Mouse (Mus musculus): ENCODE measurements around the gene Dpysl4. TPM values are rescaled to one million over a fixed set of nuclear protein-coding genes. Genes with fewer than 3 reads are reported as not detected.
A peak's percentile ranks its signal among the peaks of the same experiment; 100 is the strongest.

The Dpysl4 gene
- 107 and 159 TPM in 2 replicates for polyA plus RNA-seq (2016; fragmentation: Nextera tagmentation; extraction: Ambion mirVana)

DNA sequence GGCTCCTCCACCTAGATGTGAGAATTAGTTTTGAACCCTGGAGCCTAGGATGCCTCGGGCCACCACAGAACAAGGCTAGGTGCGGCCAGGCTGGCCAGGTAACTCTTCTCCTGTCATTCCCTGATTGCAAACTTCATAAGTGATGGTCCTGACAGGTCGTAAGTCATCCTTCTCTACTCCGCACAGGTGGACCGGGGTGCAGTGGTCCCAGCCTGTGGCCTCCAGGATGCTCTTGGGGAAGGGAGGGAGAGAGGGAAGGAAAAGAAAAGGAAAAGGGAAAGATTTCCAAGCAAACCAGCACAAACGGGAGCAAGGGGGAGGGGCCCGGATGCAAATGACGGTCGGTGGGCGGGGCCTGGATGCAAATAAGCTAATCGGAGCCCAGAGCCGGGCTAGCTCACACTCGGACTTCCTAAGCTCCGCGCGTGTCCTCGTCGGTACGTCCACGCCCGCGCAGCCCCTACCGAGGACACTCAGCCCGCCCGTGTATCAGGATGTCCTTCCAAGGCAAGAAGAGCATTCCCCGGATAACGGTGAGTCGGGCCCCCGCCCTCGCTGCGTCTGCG is at the start of gene Dpysl4:
TSS of gene Dpysl4 (plus strand) at position 373 of the 566 bp plus-strand sequence.
- DNase-seq (ENCODE audit: low spot score): peak; percentile 88
- peak within 1 kb of the TSS; percentile 94 for H3K4me3 ChIP-seq
- H3K27me3 ChIP-seq (ENCODE audit: low read depth, poor library complexity, severe bottlenecking): peaks cover 42% of the 10 kb centered on the region
- 6% methylated on average over 32 of the region's 32 CpGs for WGBS
- no peaks in the 10 kb centered on the region for H3K9me3 ChIP-seq (replicated peaks)
- H3K36me3 ChIP-seq: peaks cover 30% of the 10 kb centered on the region
- H3K27ac ChIP-seq (replicated peaks): peak within 1 kb of the TSS; percentile 96
- peaks cover 48% of the 10 kb centered on the region for H3K4me1 ChIP-seq

DNA sequence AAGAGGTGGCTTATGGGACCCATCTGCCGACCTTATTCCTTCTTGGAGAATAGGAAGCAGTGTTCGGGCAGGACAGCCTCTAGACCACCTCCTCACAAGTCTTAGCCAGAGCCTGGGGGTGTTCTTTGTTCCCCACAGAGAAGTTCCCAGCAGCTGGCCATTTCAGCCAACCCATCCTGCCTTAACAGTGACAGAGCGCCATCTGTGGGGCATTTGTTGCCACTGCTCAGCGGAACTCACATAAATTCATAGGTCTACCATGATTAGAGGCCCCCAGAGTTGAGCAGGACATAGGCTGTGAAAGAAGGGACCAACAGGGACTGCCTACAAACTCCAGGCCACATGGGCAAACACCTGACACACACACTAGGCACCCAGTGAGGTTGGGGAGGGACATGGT is 22.4 kb upstream of the Dpysl4 start:
- no peak for DNase-seq (ENCODE audit: low spot score)
- WGBS: 49% methylated on average over 4 of the region's 4 CpGs
- Histone ChIP-seq H3K4me1 (0 out of 2 replicates have a peak, but pooled peaks cover 4% of the 10 kb centered on the region), H3K27ac (replicated peaks) (no peak overlapping the region), H3K9me3 (replicated peaks) (no peaks in the 10 kb centered on the region), H3K27me3 (ENCODE audit: low read depth, poor library complexity, severe bottlenecking) (peaks cover 4% of the 10 kb centered on the region; the same call in 1 of the 2 replicates), H3K36me3 (no peaks in the 10 kb centered on the region), H3K4me3 (no peak overlapping the region)

DNA sequence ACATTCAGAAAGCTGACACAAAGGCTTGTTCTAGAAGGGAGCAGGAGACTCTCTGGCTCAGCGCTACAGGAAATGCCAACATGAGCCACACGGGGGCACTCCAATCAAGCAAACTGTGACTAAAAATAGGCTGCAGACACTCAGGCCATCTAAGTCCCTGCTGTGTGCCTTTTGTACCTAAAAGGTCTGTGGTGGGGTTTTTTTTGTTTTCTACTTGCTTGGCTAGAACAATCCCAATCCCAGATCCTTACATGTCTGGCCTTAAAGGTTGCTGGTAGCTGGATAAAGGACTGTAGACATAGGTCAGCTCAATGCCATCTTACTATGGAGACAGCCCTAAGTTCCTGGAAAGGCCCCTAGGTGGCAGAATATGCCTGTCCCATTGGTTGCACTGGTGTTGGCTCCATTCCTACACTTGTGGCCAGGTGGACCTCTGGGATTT is 17.6 kb upstream of the Dpysl4 start:
- no peak overlapping the region for H3K27ac ChIP-seq (replicated peaks)
- peak; percentile 83 for DNase-seq (ENCODE audit: low spot score)
- no peak overlapping the region for H3K4me3 ChIP-seq
- H3K9me3 ChIP-seq (replicated peaks): no peaks in the 10 kb centered on the region
- 1% methylated on average over 2 of the region's 2 CpGs for WGBS
- H3K27me3 ChIP-seq (ENCODE audit: low read depth, poor library complexity, severe bottlenecking): peaks cover 4% of the 10 kb centered on the region; the same call in 1 of the 2 replicates
- 0 out of 2 replicates have a peak, but pooled peaks cover 4% of the 10 kb centered on the region for H3K4me1 ChIP-seq
- no peaks in the 10 kb centered on the region for H3K36me3 ChIP-seq

DNA sequence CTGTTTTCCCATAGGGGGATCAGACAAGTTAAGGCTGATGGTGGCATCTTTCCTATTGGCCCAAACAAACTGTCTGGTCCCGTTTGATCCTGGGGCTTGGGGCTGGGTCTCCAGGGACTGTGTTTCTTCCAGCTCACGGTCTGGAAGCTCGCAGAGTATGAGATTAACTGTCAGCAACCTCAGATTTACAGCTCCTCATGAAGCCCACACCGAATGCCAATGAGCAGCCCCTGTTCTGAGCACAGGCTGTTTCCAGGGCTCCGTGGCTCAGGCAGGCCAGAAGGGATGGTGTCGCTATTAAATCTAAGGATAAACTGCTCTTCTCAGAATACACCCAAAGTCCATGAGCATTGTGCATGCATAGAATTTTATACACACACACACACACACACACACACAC is 11.6 kb upstream of the Dpysl4 start:
- WGBS: 55% methylated on average over 6 of the region's 6 CpGs
- Histone ChIP-seq H3K36me3 (no peaks in the 10 kb centered on the region), H3K27me3 (ENCODE audit: low read depth, poor library complexity, severe bottlenecking) (peaks cover 10% of the 10 kb centered on the region; the same call in 1 of the 2 replicates), H3K9me3 (replicated peaks) (no peaks in the 10 kb centered on the region), H3K4me3 (no peak overlapping the region), H3K27ac (replicated peaks) (peak overlapping the region; percentile 77; the same call in 1 of the 2 replicates), H3K4me1 (peaks cover 53% of the 10 kb centered on the region)
- DNase-seq (ENCODE audit: low spot score): no peak

DNA sequence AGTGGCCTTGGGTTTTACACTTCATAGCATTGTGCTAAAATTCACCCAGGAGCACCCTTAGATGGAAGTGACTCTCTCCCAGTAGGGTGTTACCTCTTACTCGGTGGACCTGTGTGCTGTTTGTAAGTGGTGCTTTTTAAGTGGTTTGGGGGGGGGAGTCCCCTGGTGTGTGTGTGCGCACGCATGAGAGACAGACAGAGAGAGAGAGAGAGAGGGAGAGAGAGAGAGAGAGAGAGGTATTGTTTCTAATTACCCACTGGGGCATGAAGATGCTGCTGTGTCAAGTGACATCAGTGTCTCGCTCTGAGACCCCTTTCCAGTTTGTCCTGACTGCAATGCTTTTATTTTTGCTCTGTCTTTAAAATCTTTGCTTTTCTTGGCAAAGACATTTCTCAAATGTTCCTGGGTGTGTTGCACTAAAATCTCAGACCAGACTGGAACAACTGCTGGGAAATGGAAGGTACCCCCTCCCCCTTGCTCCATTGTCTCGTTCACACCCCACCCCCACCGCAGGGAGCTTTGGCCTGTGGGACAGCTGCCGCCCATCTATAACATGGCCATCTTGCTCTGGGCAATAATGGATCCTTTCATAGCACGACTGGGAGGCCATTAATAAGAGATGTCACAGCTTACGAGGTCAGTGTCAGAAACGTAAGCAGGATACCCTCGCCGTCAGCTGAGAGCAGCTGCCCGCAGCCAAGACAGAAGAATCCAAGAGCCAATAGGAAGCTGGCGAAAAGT is 10.6 kb upstream of the Dpysl4 start:
- peak overlapping the region; percentile 77 for H3K27ac ChIP-seq (replicated peaks)
- H3K4me1 ChIP-seq: peaks cover 55% of the 10 kb centered on the region
- no peak for DNase-seq (ENCODE audit: low spot score)
- no peaks in the 10 kb centered on the region for H3K9me3 ChIP-seq (replicated peaks)
- no peak overlapping the region for H3K4me3 ChIP-seq
- 54% methylated on average over 14 of the region's 14 CpGs for WGBS
- H3K27me3 ChIP-seq (ENCODE audit: low read depth, poor library complexity, severe bottlenecking): peaks cover 10% of the 10 kb centered on the region; the same call in 1 of the 2 replicates
- H3K36me3 ChIP-seq: no peaks in the 10 kb centered on the region

DNA sequence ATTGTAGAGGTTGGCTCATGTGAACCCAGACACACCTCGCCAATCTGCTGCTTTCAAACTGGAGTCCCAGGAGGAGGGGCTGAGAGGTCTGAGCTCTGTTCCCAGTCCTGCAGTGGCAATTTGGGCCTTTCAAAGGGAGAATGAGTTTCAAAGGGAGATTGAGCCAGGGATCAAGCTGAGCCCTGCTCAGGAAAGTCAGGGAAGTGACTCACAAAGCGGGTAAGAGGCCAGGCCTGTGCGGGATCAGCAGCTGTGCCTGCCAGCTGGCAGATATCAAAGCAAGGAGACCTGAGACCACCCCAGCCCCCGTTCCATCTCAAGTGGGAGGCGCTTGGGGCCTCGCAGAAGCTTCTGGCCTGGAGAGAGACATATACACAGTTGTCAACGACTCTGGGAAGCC is 8.5 kb upstream of the Dpysl4 start:
- Histone ChIP-seq H3K4me3 (no peak overlapping the region), H3K9me3 (replicated peaks) (no peaks in the 10 kb centered on the region), H3K36me3 (no peaks in the 10 kb centered on the region), H3K27me3 (ENCODE audit: low read depth, poor library complexity, severe bottlenecking) (peaks cover 10% of the 10 kb centered on the region; the same call in 1 of the 2 replicates), H3K27ac (replicated peaks) (peak overlapping the region; percentile 77), H3K4me1 (peaks cover 58% of the 10 kb centered on the region)
- DNase-seq (ENCODE audit: low spot score): peak; percentile 44
- 14% methylated on average over 7 of the region's 7 CpGs for WGBS

DNA sequence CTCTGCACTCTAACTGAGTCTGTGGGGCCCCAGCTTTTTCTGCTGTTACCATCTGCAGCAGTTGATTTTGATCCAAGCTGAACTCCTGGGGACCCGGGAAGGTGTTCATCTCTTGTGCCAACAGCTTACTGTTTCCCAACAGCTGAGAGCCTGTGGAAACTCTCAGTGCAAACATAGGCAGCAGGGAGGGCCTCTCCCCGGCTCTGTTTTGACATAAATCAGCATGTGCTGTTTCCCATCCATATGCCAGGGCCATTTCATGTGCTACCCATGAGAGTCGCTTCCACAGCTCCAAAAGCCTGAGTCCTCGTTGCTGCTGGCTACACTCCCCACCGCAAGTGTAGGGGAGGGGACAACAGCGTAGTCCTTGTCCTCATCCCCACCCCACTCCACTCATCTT is 7.6 kb upstream of the Dpysl4 start:
- Histone ChIP-seq H3K9me3 (replicated peaks) (no peaks in the 10 kb centered on the region), H3K27me3 (ENCODE audit: low read depth, poor library complexity, severe bottlenecking) (peaks cover 10% of the 10 kb centered on the region; the same call in 1 of the 2 replicates), H3K36me3 (no peaks in the 10 kb centered on the region), H3K4me3 (no peak overlapping the region), H3K27ac (replicated peaks) (peak overlapping the region; percentile 77), H3K4me1 (peaks cover 66% of the 10 kb centered on the region)
- 71% methylated on average over 6 of the region's 6 CpGs for WGBS
- DNase-seq (ENCODE audit: low spot score): no peak

DNA sequence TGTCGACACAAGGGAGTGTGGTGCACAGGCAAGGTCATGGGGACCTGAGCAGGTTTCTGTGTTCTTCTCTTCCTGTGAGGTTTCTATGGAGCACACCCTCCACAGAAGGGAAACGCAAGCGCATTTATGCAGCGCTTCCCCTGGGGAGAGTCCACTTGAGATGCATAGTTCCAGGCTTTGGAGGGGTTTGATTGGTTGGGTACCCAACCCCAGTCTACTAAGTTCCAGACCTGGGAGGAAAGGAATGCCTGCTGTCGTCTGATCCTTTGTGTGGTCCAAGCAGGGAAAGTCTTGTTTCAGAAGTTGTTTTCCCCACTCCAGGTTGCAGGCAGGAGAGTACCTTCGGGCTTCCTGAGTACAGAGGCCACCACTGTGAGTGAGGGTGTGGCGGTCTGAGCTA is 6.7 kb upstream of the Dpysl4 start:
- no peak for DNase-seq (ENCODE audit: low spot score)
- H3K27ac ChIP-seq (replicated peaks): peak overlapping the region; percentile 77; the same call in 1 of the 2 replicates
- no peak overlapping the region for H3K4me3 ChIP-seq
- H3K4me1 ChIP-seq: peaks cover 64% of the 10 kb centered on the region
- H3K36me3 ChIP-seq: no peaks in the 10 kb centered on the region
- H3K9me3 ChIP-seq (replicated peaks): no peaks in the 10 kb centered on the region
- peaks cover 14% of the 10 kb centered on the region for H3K27me3 ChIP-seq (ENCODE audit: low read depth, poor library complexity, severe bottlenecking)
- WGBS: 83% methylated on average over 7 of the region's 7 CpGs

DNA sequence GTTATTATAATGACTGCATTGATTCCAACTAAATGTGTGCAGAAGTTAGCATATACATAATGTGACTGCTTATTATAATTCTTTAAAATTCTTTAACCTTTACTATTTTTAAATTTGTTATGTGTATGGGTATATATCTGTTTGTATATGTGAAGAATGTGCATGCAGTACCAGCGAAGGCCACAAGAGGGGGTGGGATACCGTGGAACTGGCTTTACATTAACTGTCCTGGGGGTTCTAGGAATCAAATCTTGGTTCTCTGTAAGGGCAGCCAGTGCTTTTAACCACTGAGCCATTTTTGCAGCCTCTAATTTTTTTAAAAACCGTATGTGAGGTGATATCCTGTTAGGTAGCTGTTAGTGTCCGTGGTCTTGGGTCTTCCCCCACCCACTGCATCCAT is 5.1 kb upstream of the Dpysl4 start:
- Histone ChIP-seq H3K27me3 (ENCODE audit: low read depth, poor library complexity, severe bottlenecking) (peaks cover 28% of the 10 kb centered on the region), H3K4me1 (peaks cover 52% of the 10 kb centered on the region), H3K9me3 (replicated peaks) (no peaks in the 10 kb centered on the region), H3K36me3 (no peaks in the 10 kb centered on the region), H3K4me3 (no peak overlapping the region), H3K27ac (replicated peaks) (no peak overlapping the region)
- no peak for DNase-seq (ENCODE audit: low spot score)
- WGBS: 72% methylated on average over 4 of the region's 4 CpGs

DNA sequence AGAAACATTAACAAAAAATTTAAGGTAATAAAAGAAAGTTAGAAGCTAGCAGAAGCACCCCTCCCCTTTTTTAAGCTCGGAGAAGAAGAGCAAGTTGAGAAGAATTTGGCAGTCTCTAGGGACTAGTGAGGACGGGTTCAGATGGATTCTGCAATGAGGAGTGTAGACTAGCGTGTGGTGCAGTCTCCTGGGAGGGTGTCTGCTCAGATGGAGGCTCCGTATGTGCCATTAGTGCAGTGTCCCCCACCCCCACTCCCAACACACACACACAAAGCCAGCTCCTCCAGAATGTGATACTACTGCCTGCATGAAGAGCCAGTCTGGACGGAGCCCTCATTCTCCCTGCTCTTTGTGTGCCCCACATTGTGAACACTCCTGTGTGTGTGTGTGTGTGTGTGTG is 4.6 kb upstream of the Dpysl4 start:
- Histone ChIP-seq H3K36me3 (no peaks in the 10 kb centered on the region), H3K4me1 (peaks cover 50% of the 10 kb centered on the region), H3K27ac (replicated peaks) (no peak overlapping the region), H3K4me3 (no peak overlapping the region), H3K27me3 (ENCODE audit: low read depth, poor library complexity, severe bottlenecking) (peaks cover 27% of the 10 kb centered on the region), H3K9me3 (replicated peaks) (no peaks in the 10 kb centered on the region)
- 79% methylated on average over 5 of the region's 5 CpGs for WGBS
- DNase-seq (ENCODE audit: low spot score): no peak

DNA sequence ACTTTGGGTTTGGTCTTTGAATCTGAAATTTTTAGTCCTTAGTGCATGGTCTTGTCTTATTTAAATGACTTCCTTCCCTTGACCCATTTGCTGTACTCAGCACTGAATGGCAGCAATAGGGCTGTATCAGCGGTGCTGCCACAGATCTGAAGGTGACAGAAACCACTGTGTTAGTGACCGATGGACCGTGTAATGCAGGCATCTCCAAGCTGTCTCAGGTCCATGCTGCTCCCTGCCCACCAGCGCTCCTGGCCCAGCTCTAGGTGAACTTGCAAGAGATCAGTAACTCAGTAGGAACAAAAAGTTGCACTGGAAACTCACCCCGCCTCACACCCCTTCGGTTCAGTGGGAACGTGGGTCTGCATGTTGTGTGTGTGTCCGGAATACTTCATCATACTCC is 3.5 kb upstream of the Dpysl4 start:
- no peak for DNase-seq (ENCODE audit: low spot score)
- Histone ChIP-seq H3K36me3 (no peaks in the 10 kb centered on the region), H3K4me1 (peaks cover 50% of the 10 kb centered on the region), H3K9me3 (replicated peaks) (no peaks in the 10 kb centered on the region), H3K27me3 (ENCODE audit: low read depth, poor library complexity, severe bottlenecking) (peaks cover 33% of the 10 kb centered on the region), H3K4me3 (no peak overlapping the region), H3K27ac (replicated peaks) (no peak overlapping the region)
- 73% methylated on average over 8 of the region's 8 CpGs for WGBS

DNA sequence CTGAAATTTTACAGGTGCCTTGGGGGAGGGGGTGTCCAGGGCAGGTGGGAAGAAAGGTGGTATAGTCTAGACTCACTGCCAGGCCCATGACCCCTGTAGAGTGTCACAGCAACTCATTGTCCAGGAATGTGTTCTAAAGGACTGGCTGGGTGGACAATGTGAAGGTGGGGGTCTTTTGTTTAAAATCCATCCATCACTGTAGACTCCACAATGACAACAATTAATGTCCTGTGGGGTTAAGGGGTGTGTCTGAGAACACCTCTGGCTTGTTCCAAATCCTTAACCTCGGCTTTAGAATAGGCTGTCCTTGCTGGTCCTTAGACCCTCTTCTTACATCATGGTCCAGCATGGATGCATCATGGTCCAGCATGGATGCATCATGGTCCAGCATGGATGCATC is 1.5 kb upstream of the Dpysl4 start:
- H3K9me3 ChIP-seq (replicated peaks): no peaks in the 10 kb centered on the region
- H3K27ac ChIP-seq (replicated peaks): no peak overlapping the region
- DNase-seq (ENCODE audit: low spot score): no peak
- peaks cover 16% of the 10 kb centered on the region for H3K36me3 ChIP-seq
- H3K4me1 ChIP-seq: peaks cover 49% of the 10 kb centered on the region
- WGBS: 78% methylated on average over 1 of the region's 1 CpGs
- H3K4me3 ChIP-seq: no peak overlapping the region
- peaks cover 42% of the 10 kb centered on the region for H3K27me3 ChIP-seq (ENCODE audit: low read depth, poor library complexity, severe bottlenecking)
